In genomic region chr15:17889309-17889708, GRCm38 (mm10) we compare ENCODE assay signal across 22 mouse cellular contexts.
DNase-seq lines count a peak whose midpoint lies in the region; ATAC-seq lines count a peak whose summit lies in the region.
"Had no signal": no experiment of that assay in that cellular context is flagged by ENCODE, and none has a peak within 500 bp of the region (broad histone marks: within the 10 kb centered on the region; RNA-seq: fewer than 3 reads in every experiment).

No protein-coding gene starts in this region.

- no peak overlapping the region for H3K27ac ChIP-seq in forebrain, embryonic 14.5 days (ENCODE audit: low read depth, low read length)
- no peak overlapping the region for H3K27ac ChIP-seq in forebrain, embryonic 12.5 days
- no peak overlapping the region for H3K27ac ChIP-seq in intestine, embryonic 16.5 days (ENCODE audit: low read length)
- H3K27ac ChIP-seq: embryonic facial prominence, embryonic 12.5 days; heart, embryonic 15.5 days; hindbrain, postnatal 0 days; limb, embryonic 10.5 days; liver, embryonic 14.5 days had no signal

- H3K4me2 ChIP-seq in forebrain, embryonic 14.5 days (ENCODE audit: low read length): no peak overlapping the region
- no peak overlapping the region for H3K4me2 ChIP-seq in forebrain, embryonic 12.5 days
- no peak overlapping the region for H3K4me2 ChIP-seq in intestine, embryonic 16.5 days (ENCODE audit: low read depth, low read length)
- H3K4me2 ChIP-seq: embryonic facial prominence, embryonic 12.5 days; heart, embryonic 15.5 days had no signal

- H3K4me3 ChIP-seq in forebrain, embryonic 14.5 days (ENCODE audit: low read depth, low read length): no peak overlapping the region
- H3K4me3 ChIP-seq in forebrain, embryonic 12.5 days (replicated peaks): no peak overlapping the region
- H3K4me3 ChIP-seq in intestine, embryonic 16.5 days (ENCODE audit: low read length): no peak overlapping the region
- H3K4me3 ChIP-seq: embryonic facial prominence, embryonic 12.5 days; heart, embryonic 15.5 days; limb, embryonic 10.5 days; megakaryocyte, embryonic 14.5 days had no signal

- no peak overlapping the region for H3K9ac ChIP-seq in forebrain, embryonic 14.5 days (ENCODE audit: low read length)
- no peak overlapping the region for H3K9ac ChIP-seq in forebrain, embryonic 12.5 days
- no peak overlapping the region for H3K9ac ChIP-seq in intestine, embryonic 16.5 days (ENCODE audit: low read depth, low read length)
- H3K9ac ChIP-seq: embryonic facial prominence, embryonic 12.5 days; heart, embryonic 15.5 days; liver, embryonic 14.5 days had no signal

- peak; percentile 22 for DNase-seq in forebrain, embryonic 14.5 days (ENCODE audit: low spot score)
- DNase-seq in retina, postnatal 1 day: peak; percentile 1
- DNase-seq in retina, embryonic 14.5 days (ENCODE audit: low spot score): no peak
- peak; percentile 45 for DNase-seq in layer of hippocampus, adult 9-11 months
- DNase-seq in right cerebral cortex, postnatal 36 days (ENCODE audit: low spot score in 2 of 2): peak; percentile 3 to 51
- DNase-seq in kidney, adult 11 months: no peak
- DNase-seq: adrenal gland, postnatal 10 days; gastrocnemius, postnatal 10 days; heart, adult 18-20 months; kidney, adult 2 months; kidney, postnatal 36 days; thymus, adult 18-20 months had no signal

- peak; percentile 58; the same call in 1 of the 2 replicates for ATAC-seq in forebrain, embryonic 14.5 days
- no peak for ATAC-seq in forebrain, embryonic 12.5 days (ENCODE audit: low FRiP score)
- no peak for ATAC-seq in intestine, embryonic 16.5 days
- ATAC-seq: hindbrain, postnatal 0 days; lung, postnatal 0 days; midbrain, embryonic 16.5 days had no signal

- 84% methylated on average over 1 of the region's 1 CpGs for WGBS in forebrain, embryonic 14.5 days
- WGBS in forebrain, embryonic 12.5 days: 80% methylated on average over 1 of the region's 1 CpGs
- WGBS in intestine, embryonic 16.5 days: 91% methylated on average over 1 of the region's 1 CpGs

- H3K27me3 ChIP-seq in forebrain, embryonic 14.5 days (replicated peaks; ENCODE audit: control insufficient read depth, insufficient read depth, low read length): no peaks in the 10 kb centered on the region
- H3K27me3 ChIP-seq in forebrain, embryonic 12.5 days: no peaks in the 10 kb centered on the region
- H3K27me3 ChIP-seq in intestine, embryonic 16.5 days (replicated peaks; ENCODE audit: control insufficient read depth, insufficient read depth, low read length): no peaks in the 10 kb centered on the region
- H3K27me3 ChIP-seq: embryonic facial prominence, embryonic 12.5 days; heart, embryonic 15.5 days; megakaryocyte, embryonic 14.5 days had no signal

- no peaks in the 10 kb centered on the region for H3K36me3 ChIP-seq in forebrain, embryonic 14.5 days (ENCODE audit: control insufficient read depth, insufficient read depth, low read length)
- H3K36me3 ChIP-seq in forebrain, embryonic 12.5 days (replicated peaks): no peaks in the 10 kb centered on the region
- no peaks in the 10 kb centered on the region for H3K36me3 ChIP-seq in intestine, embryonic 16.5 days (ENCODE audit: control insufficient read depth, insufficient read depth, low read length)
- H3K36me3 ChIP-seq: embryonic facial prominence, embryonic 12.5 days; heart, embryonic 15.5 days; limb, embryonic 10.5 days had no signal

- no peaks in the 10 kb centered on the region for H3K4me1 ChIP-seq in forebrain, embryonic 14.5 days (ENCODE audit: control insufficient read depth, insufficient read depth, low read length)
- no peaks in the 10 kb centered on the region for H3K4me1 ChIP-seq in forebrain, embryonic 12.5 days
- H3K4me1 ChIP-seq in intestine, embryonic 16.5 days (ENCODE audit: control insufficient read depth, insufficient read depth, low read length): no peaks in the 10 kb centered on the region
- H3K4me1 ChIP-seq: embryonic facial prominence, embryonic 12.5 days; heart, embryonic 15.5 days; limb, embryonic 10.5 days; megakaryocyte, embryonic 14.5 days had no signal

- no peaks in the 10 kb centered on the region for H3K9me3 ChIP-seq in forebrain, embryonic 14.5 days (replicated peaks; ENCODE audit: control insufficient read depth, low read length)
- no peaks in the 10 kb centered on the region for H3K9me3 ChIP-seq in forebrain, embryonic 12.5 days
- H3K9me3 ChIP-seq in intestine, embryonic 16.5 days (ENCODE audit: control insufficient read depth, low read length): no peaks in the 10 kb centered on the region
- H3K9me3 ChIP-seq: embryonic facial prominence, embryonic 12.5 days; heart, embryonic 15.5 days; limb, embryonic 10.5 days; megakaryocyte, embryonic 14.5 days had no signal

Comparison
In these comparisons a context has a peak if more than half of its experiments do, and no peak if none do; other contexts are left out.
1. DNase-seq: peak in forebrain, embryonic 14.5 days (single experiment), retina, postnatal 1 day (single experiment), layer of hippocampus, adult 9-11 months (single experiment) and right cerebral cortex, postnatal 36 days (2 of 2); none in retina, embryonic 14.5 days (single experiment) and kidney, adult 11 months (single experiment).